Mouse (Mus musculus) forebrain, embryonic 13.5 days (tissue): ENCODE data around the gene Inafm2. TPM values are rescaled to one million over a fixed set of nuclear protein-coding genes. Genes with fewer than 3 reads are reported as not detected.
A peak's percentile ranks its signal among the peaks of the same experiment; 100 is the strongest.

Experiments used
- ATAC-seq: fragments of 200-750 bp; cut with Nextera tagmentation; 2 replicates; pipeline ENCODE4 v1.8.0; 2017
- H3K27ac ChIP-seq: fragments of 300-500 bp; sonication (generic); 2 replicates; pipeline ENCODE4 v1.5.1; 2015; ENCODE audit warnings: inconsistent platforms, mild to moderate bottlenecking, moderate library complexity
- H3K27me3 ChIP-seq: fragments of 300-500 bp; sonication (generic); 2 replicates; pipeline ENCODE4 v1.6.1; 2015; ENCODE audit warnings: mild to moderate bottlenecking, inconsistent platforms
- H3K36me3 ChIP-seq: fragments of 300-500 bp; sonication (generic); 2 replicates; pipeline ENCODE4 v1.6.1; 2015; ENCODE audit warnings: mild to moderate bottlenecking, inconsistent platforms; ENCODE audit not compliant: poor library complexity, severe bottlenecking
- H3K4me1 ChIP-seq: fragments of 300-500 bp; sonication (generic); 2 replicates; pipeline ENCODE4 v1.6.1; 2015; ENCODE audit warnings: inconsistent platforms
- H3K4me2 ChIP-seq: fragments of 300-500 bp; sonication (generic); 2 replicates; pipeline ENCODE4 v1.6.1; 2015; ENCODE audit warnings: inconsistent platforms, mild to moderate bottlenecking, moderate library complexity
- H3K4me3 ChIP-seq: fragments of 300-500 bp; sonication (generic); 2 replicates; pipeline ENCODE4 v1.5.1; 2015; ENCODE audit warnings: mild to moderate bottlenecking, inconsistent platforms
- H3K9ac ChIP-seq: fragments of 300-500 bp; sonication (generic); 2 replicates; pipeline ENCODE4 v1.6.1; 2015; ENCODE audit warnings: mild to moderate bottlenecking, inconsistent platforms
- H3K9me3 ChIP-seq: fragments of 300-500 bp; sonication (generic); replicated peaks from 2 replicates; pipeline ENCODE4 v1.6.1; 2016; ENCODE audit warnings: inconsistent platforms
- WGBS: fragments of 180-500 bp; shearing (Covaris S2); methylation state at CpG from one replicate; pipeline ENCODE4 v1.1.7; 2015; 5-methylcytosine and 5-hydroxymethylcytosine counted together
- polyA plus RNA-seq: library from polyadenylated mRNA; unstranded; fragments of >200 nt; fragmentation: Nextera tagmentation; extraction: Ambion mirVana; gene quantifications from 2 replicates; pipeline ENCODE4 v1.2.1, GENCODE M21; 2015

The Inafm2 gene
- polyA plus RNA-seq, 1 experiment from 2014 or later: 27.0 TPM

DNA sequence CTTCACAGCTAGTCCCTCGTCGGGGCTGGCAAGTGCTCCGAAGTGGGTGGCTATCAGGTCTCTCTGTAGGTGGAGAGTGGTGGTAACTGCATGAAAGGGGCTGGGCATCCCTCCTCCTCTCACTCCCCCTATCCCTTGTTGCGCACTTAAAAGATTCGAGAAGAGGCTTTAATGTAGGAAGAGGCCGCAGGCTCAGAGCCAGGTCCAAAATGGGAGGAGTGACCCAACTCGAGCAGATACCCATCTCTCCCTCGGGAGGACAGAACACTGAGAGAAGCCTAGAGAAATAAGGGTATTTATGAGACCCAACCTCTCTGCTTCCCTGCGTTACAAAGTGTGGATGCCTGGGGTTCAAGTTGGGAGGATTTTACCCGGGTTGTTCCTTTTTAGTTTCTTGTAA, 33.5 kb downstream of the Inafm2 start:
- H3K9ac ChIP-seq: peak overlapping the region; percentile 66
- peaks cover 31% of the 10 kb centered on the region for H3K4me1 ChIP-seq
- no peaks in the 10 kb centered on the region for H3K36me3 ChIP-seq
- H3K4me3 ChIP-seq: peak overlapping the region; percentile 46
- H3K9me3 ChIP-seq: no peaks in the 10 kb centered on the region
- H3K4me2 ChIP-seq: peak overlapping the region; percentile 62
- 5% methylated on average over 10 of the region's 10 CpGs for WGBS
- peaks cover 8% of the 10 kb centered on the region; the same call in 1 of the 2 replicates for H3K27me3 ChIP-seq
- H3K27ac ChIP-seq: peak overlapping the region; percentile 44; the same call in 1 of the 2 replicates
- ATAC-seq: peak; percentile 17

DNA sequence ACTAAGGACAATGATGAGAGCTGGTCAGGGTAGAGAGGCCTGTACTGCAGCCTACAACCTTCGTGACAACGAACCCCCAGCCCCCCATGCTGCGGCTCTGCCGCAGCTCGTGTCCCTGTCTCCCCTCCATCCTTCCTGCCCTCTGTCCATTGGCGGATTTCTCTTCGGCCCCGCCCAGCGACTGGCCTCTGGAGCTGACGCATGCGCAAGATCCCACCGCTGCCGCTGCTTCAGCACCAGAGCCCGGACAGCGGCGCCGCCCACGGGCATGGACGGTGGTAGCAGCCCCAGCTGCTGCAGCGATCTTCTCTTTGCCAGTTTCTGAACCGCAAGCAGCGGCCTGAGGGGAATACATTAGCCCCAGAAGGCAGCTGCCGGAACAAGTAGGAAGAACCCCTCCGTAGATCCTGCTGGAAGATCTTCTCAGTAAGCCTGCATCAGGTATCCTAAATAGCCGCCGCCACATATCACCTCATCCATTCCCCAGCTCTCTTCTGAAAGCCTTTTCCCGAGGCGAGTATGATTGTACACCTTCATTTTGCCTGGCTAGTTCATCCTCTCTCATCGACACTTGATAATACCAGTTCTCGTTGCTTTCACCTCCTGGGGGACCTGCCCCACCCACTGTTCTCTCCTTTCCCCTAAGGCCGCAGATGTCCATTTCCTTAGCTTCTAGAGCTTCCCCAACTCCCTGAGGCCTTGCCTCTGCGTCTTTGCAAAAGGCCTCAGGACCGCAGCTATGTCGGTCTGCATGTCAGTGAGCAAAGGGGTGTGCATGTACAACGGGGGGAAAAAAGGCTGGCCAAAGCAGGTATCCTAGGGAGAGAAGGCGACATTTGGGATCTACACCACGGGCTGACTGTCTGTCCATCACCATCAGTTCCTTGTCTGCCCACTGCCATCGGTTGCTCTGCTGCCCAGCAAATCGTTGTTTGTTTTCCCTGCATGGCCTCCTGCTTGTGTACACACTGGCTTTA, 34.2 kb downstream of the Inafm2 start, which contains the start of gene Disp2:
TSS of gene Disp2 (plus strand) at position 216 of the 977 bp plus-strand sequence.
- Histone ChIP-seq H3K4me1 (peaks cover 31% of the 10 kb centered on the region), H3K9ac (peak within 1 kb of the TSS; percentile 66), H3K4me3 (peak within 1 kb of the TSS; percentile 46), H3K27me3 (peaks cover 12% of the 10 kb centered on the region; the same call in 1 of the 2 replicates), H3K9me3 (no peaks in the 10 kb centered on the region), H3K36me3 (no peaks in the 10 kb centered on the region), H3K4me2 (peak within 1 kb of the TSS; percentile 62), H3K27ac (peak within 1 kb of the TSS; percentile 67)
- WGBS: 12% methylated on average over 39 of the region's 39 CpGs
- ATAC-seq: peak; percentile 94

GRCm38 (mm10) chr2:118781115-118781514, 35.6 kb downstream of the Inafm2 start:
- Histone ChIP-seq H3K9me3 (no peaks in the 10 kb centered on the region), H3K4me3 (no peak overlapping the region), H3K9ac (no peak overlapping the region), H3K4me2 (peak overlapping the region; percentile 62), H3K36me3 (peaks cover under 1% of the 10 kb centered on the region; the same call in 1 of the 2 replicates), H3K4me1 (peaks cover 20% of the 10 kb centered on the region), H3K27me3 (peaks cover 12% of the 10 kb centered on the region; the same call in 1 of the 2 replicates), H3K27ac (no peak overlapping the region)
- ATAC-seq: no peak
- 28% methylated on average over 1 of the region's 1 CpGs for WGBS

GRCm38 (mm10) chr2:118782303-118782702, 36.7 kb downstream of the Inafm2 start:
- ATAC-seq: no peak

GRCm38 (mm10) chr2:118783093-118783492, 37.5 kb downstream of the Inafm2 start:
- Histone ChIP-seq H3K27ac (no peak overlapping the region), H3K9ac (no peak overlapping the region), H3K4me3 (no peak overlapping the region), H3K9me3 (no peaks in the 10 kb centered on the region), H3K36me3 (peaks cover 20% of the 10 kb centered on the region; the same call in 1 of the 2 replicates), H3K4me2 (no peak overlapping the region), H3K4me1 (peaks cover 18% of the 10 kb centered on the region), H3K27me3 (peaks cover 8% of the 10 kb centered on the region; the same call in 1 of the 2 replicates)
- ATAC-seq: no peak
- 71% methylated on average over 5 of the region's 5 CpGs for WGBS

More at GRCm38 (mm10) chr2:118782303-118782702, 36.7 kb downstream of the Inafm2 start:
- H3K4me1 ChIP-seq: peaks cover 18% of the 10 kb centered on the region
- H3K27me3 ChIP-seq: peaks cover 10% of the 10 kb centered on the region; the same call in 1 of the 2 replicates
- WGBS: 69% methylated on average over 4 of the region's 4 CpGs
- H3K27ac ChIP-seq: no peak overlapping the region
- H3K9me3 ChIP-seq: no peaks in the 10 kb centered on the region
- H3K4me3 ChIP-seq: no peak overlapping the region
- H3K4me2 ChIP-seq: no peak overlapping the region
- no peak overlapping the region for H3K9ac ChIP-seq
- peaks cover 13% of the 10 kb centered on the region; the same call in 1 of the 2 replicates for H3K36me3 ChIP-seq

- Histone ChIP-seq H3K9ac (no peak overlapping the region), H3K9me3 (no peaks in the 10 kb centered on the region), H3K4me2 (no peak overlapping the region), H3K4me1 (peaks cover 18% of the 10 kb centered on the region), H3K4me3 (no peak overlapping the region), H3K36me3 (peaks cover 21% of the 10 kb centered on the region; the same call in 1 of the 2 replicates), H3K27me3 (peaks cover 8% of the 10 kb centered on the region; the same call in 1 of the 2 replicates), H3K27ac (no peak overlapping the region)
- ATAC-seq: no peak
- 89% methylated on average over 7 of the region's 7 CpGs for WGBS
Observed at GRCm38 (mm10) chr2:118783663-118784062, 38.1 kb downstream of the Inafm2 start.

GRCm38 (mm10) chr2:118786525-118786924, 41.0 kb downstream of the Inafm2 start:
- H3K9me3 ChIP-seq: no peaks in the 10 kb centered on the region
- 89% methylated on average over 5 of the region's 5 CpGs for WGBS
- peaks cover 3% of the 10 kb centered on the region; the same call in 1 of the 2 replicates for H3K27me3 ChIP-seq
- H3K4me3 ChIP-seq: no peak overlapping the region
- no peak for ATAC-seq
- no peak overlapping the region for H3K4me2 ChIP-seq
- peaks cover 32% of the 10 kb centered on the region for H3K36me3 ChIP-seq
- no peak overlapping the region for H3K27ac ChIP-seq
- H3K4me1 ChIP-seq: peaks cover 21% of the 10 kb centered on the region
- H3K9ac ChIP-seq: no peak overlapping the region

DNA sequence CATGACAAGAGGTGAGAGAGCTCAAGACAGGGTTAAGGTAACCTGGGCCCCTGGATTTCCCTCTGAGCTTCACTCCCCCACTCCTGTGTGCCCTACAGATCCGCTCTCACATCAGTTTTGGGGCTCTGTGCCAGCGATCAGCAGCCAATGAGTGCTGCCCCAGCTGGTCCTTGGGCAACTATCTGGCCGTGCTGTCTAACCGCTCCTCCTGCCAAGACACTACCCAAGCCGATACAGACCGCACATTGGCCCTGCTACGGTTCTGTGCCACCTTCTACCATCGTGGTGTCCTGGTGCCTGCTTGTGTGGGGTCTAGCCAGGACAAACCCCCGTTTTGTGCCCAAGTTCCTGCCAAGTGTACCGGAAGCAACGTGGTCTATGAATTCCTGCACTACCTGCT, 43.9 kb downstream of the Inafm2 start:
- ATAC-seq: peak; percentile 34; the same call in 1 of the 2 replicates
- H3K36me3 ChIP-seq: peaks cover 36% of the 10 kb centered on the region
- WGBS: 83% methylated on average over 11 of the region's 11 CpGs

DNA sequence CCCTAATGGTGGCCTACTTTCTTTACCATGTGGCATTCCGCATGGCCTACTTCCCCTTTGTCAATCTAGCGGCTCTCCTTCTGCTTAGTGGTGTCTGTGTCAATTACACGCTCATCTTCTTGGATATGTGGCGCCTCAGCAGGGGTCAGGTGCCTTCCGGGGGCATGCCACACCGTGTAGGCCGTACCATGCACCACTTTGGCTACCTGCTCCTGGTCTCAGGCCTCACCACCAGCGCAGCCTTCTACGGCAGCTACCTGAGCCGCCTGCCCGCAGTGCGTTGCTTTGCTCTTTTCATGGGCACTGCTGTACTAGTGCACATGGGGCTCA, 44.6 kb downstream of the Inafm2 start:
- Histone ChIP-seq H3K9me3 (no peaks in the 10 kb centered on the region), H3K9ac (0 out of 2 replicates have a peak overlapping the region, but pooled peaks have one; percentile 5), H3K4me1 (peaks cover 21% of the 10 kb centered on the region), H3K27ac (no peak overlapping the region), H3K4me3 (peak overlapping the region; percentile 6; the same call in 1 of the 2 replicates), H3K36me3 (peaks cover 36% of the 10 kb centered on the region), H3K27me3 (no peaks in the 10 kb centered on the region), H3K4me2 (peak overlapping the region; percentile 45)
- WGBS: 52% methylated on average over 12 of the region's 12 CpGs
- no peak; the same call in 1 of the 2 replicates for ATAC-seq

More for the DNA sequence above, 43.9 kb downstream of the Inafm2 start:
- Histone ChIP-seq H3K27ac (no peak overlapping the region), H3K9ac (no peak overlapping the region), H3K4me2 (no peak overlapping the region), H3K4me3 (no peak overlapping the region), H3K9me3 (no peaks in the 10 kb centered on the region), H3K4me1 (peaks cover 21% of the 10 kb centered on the region), H3K27me3 (peaks cover under 1% of the 10 kb centered on the region; the same call in 1 of the 2 replicates)

GRCm38 (mm10) chr2:118790551-118791525, 45.3 kb downstream of the Inafm2 start:
- H3K9me3 ChIP-seq: no peaks in the 10 kb centered on the region
- ATAC-seq: peak; percentile 68
- H3K36me3 ChIP-seq: peaks cover 36% of the 10 kb centered on the region
- no peak overlapping the region for H3K27ac ChIP-seq
- H3K4me2 ChIP-seq: peak overlapping the region; percentile 45
- WGBS: 25% methylated on average over 44 of the region's 44 CpGs
- no peaks in the 10 kb centered on the region for H3K27me3 ChIP-seq
- H3K9ac ChIP-seq: 0 out of 2 replicates have a peak overlapping the region, but pooled peaks have one; percentile 5
- H3K4me1 ChIP-seq: peaks cover 21% of the 10 kb centered on the region
- peak overlapping the region; percentile 6; the same call in 1 of the 2 replicates for H3K4me3 ChIP-seq

- peaks cover 29% of the 10 kb centered on the region for H3K36me3 ChIP-seq
- ATAC-seq: no peak
- no peak overlapping the region for H3K4me2 ChIP-seq
- peaks cover 21% of the 10 kb centered on the region for H3K4me1 ChIP-seq
- 96% methylated on average over 26 of the region's 26 CpGs for WGBS
- no peak overlapping the region for H3K9ac ChIP-seq
- no peaks in the 10 kb centered on the region for H3K27me3 ChIP-seq
- H3K9me3 ChIP-seq: no peaks in the 10 kb centered on the region
- no peak overlapping the region for H3K27ac ChIP-seq
- H3K4me3 ChIP-seq: no peak overlapping the region
Observed at GRCm38 (mm10) chr2:118791591-118792258, 46.2 kb downstream of the Inafm2 start.
